22 mouse cellular contexts compared by ENCODE assay signal in genomic region chr10:94827325-94827724, GRCm38 (mm10).
A peak's percentile ranks its signal among the peaks of the same experiment; 100 is the strongest.
DNase-seq lines count a peak whose midpoint lies in the region; ATAC-seq and TF ChIP-seq lines count a peak whose summit lies in the region.
"Had no signal": no experiment of that assay in that cellular context is flagged by ENCODE, and none has a peak within 500 bp of the region (broad histone marks: within the 10 kb centered on the region; RNA-seq: fewer than 3 reads in every experiment).

No protein-coding gene starts in this region.

- H3K36me3 ChIP-seq in lung, postnatal 0 days (ENCODE audit: insufficient read depth, low read length) = no peaks in the 10 kb centered on the region
- H3K36me3 ChIP-seq: intestine, embryonic 15.5 days; limb, embryonic 10.5 days had no signal

- H3K4me3 ChIP-seq in lung, postnatal 0 days (ENCODE audit: low read depth, low read length) = no peak overlapping the region
- H3K4me3 ChIP-seq in lung, adult 2 months (replicated peaks; ENCODE audit: extremely low read depth, low read depth, low read length) = no peak overlapping the region
- H3K4me3 ChIP-seq: erythroblast, embryonic 14.5 days; forebrain, embryonic 13.5 days; heart, embryonic 13.5 days; intestine, embryonic 15.5 days; left cerebral cortex, adult 2 months; limb, embryonic 10.5 days; midbrain, embryonic 12.5 days; neural tube, embryonic 12.5 days had no signal

- TF ChIP-seq EP300 in lung, postnatal 0 days (IDR thresholded peaks at IDR 0.05) = no peak

- ATAC-seq in CD4-positive, CD25-positive, alpha-beta regulatory T cell, adult 4 months = no peak
- ATAC-seq in lung, postnatal 0 days = no peak
- ATAC-seq: forebrain, embryonic 13.5 days; intestine, embryonic 15.5 days had no signal

- H3K9me3 ChIP-seq in lung, postnatal 0 days (ENCODE audit: low read length) = no peaks in the 10 kb centered on the region
- H3K9me3 ChIP-seq: forebrain, embryonic 13.5 days; heart, embryonic 13.5 days; intestine, embryonic 15.5 days; limb, embryonic 10.5 days; midbrain, embryonic 12.5 days; neural tube, embryonic 12.5 days had no signal

- H3K9ac ChIP-seq in lung, postnatal 0 days (replicated peaks; ENCODE audit: low read depth) = no peak overlapping the region
- H3K9ac ChIP-seq: forebrain, embryonic 13.5 days; heart, embryonic 13.5 days; hindbrain, embryonic 14.5 days; intestine, embryonic 15.5 days; midbrain, embryonic 12.5 days; neural tube, embryonic 12.5 days had no signal

- peaks cover 13% of the 10 kb centered on the region; the same call in 1 of the 2 replicates for H3K4me1 ChIP-seq in lung, postnatal 0 days (ENCODE audit: insufficient read depth, low read depth, low read length)
- peaks cover 6% of the 10 kb centered on the region for H3K4me1 ChIP-seq in lung, adult 2 months (ENCODE audit: control insufficient read depth, insufficient read depth, low read length)
- H3K4me1 ChIP-seq: midbrain, embryonic 12.5 days; neural tube, embryonic 12.5 days had no signal

- no peaks in the 10 kb centered on the region for H3K27me3 ChIP-seq in lung, postnatal 0 days (replicated peaks; ENCODE audit: insufficient read depth, low read length)
- H3K27me3 ChIP-seq: forebrain, embryonic 13.5 days; heart, embryonic 13.5 days; midbrain, embryonic 12.5 days; neural tube, embryonic 12.5 days had no signal

- DNase-seq in CD4-positive, CD25-positive, alpha-beta regulatory T cell, adult 2 months (ENCODE audit: low read depth, low spot score) = peak; percentile 44
- DNase-seq in lung, postnatal 0 days (ENCODE audit: low spot score) = peak; percentile 24
- no peak for DNase-seq in lung, adult 2 months
- DNase-seq in induced T-regulatory cell, adult 2 months (ENCODE audit: low read depth) = peak; percentile 53
- DNase-seq in thymus, postnatal 36 days = peak; percentile 12 to 43
- DNase-seq in adrenal gland, adult 8-10 months = no peak
- DNase-seq in T-cell, adult 2 months (ENCODE audit: low spot score) = no peak
- DNase-seq: adrenal gland, adult 2 months; cerebellum, adult 9-10 months; kidney, adult 9 months; kidney, postnatal 25 days had no signal

- no peak overlapping the region for H3K4me2 ChIP-seq in lung, postnatal 0 days (replicated peaks; ENCODE audit: low read depth, low read length)
- H3K4me2 ChIP-seq: forebrain, embryonic 13.5 days; heart, embryonic 13.5 days; hindbrain, embryonic 14.5 days; intestine, embryonic 15.5 days; liver, embryonic 11.5 days; midbrain, embryonic 12.5 days; neural tube, embryonic 12.5 days had no signal

- TF ChIP-seq CTCF in lung, postnatal 0 days (IDR thresholded peaks at IDR 0.05) = no peak
- TF ChIP-seq CTCF in lung, adult 2 months (IDR thresholded peaks at IDR 0.05; ENCODE audit: insufficient read depth, low read length) = no peak

- no peak overlapping the region for H3K27ac ChIP-seq in lung, postnatal 0 days (ENCODE audit: low read length)
- H3K27ac ChIP-seq: forebrain, embryonic 13.5 days; heart, embryonic 13.5 days; hindbrain, embryonic 14.5 days; intestine, embryonic 15.5 days; left cerebral cortex, adult 2 months; limb, embryonic 10.5 days; midbrain, embryonic 12.5 days; neural tube, embryonic 12.5 days had no signal

- 61% methylated on average over 10 of the region's 10 CpGs for WGBS in lung, postnatal 0 days
- 72% methylated on average over 10 of the region's 10 CpGs for whole genome bisulfite sequencing in lung, adult 2 months

- TF ChIP-seq POLR2A in lung, adult 2 months (IDR thresholded peaks at IDR 0.05; ENCODE audit: borderline replicate concordance, extremely low read depth, low read depth, low read length) = no peak

Comparison
In these comparisons a context has a peak if more than half of its experiments do, and no peak if none do; other contexts are left out.
1. DNase-seq: peak in CD4-positive, CD25-positive, alpha-beta regulatory T cell, adult 2 months (single experiment), lung, postnatal 0 days (single experiment), induced T-regulatory cell, adult 2 months (single experiment) and thymus, postnatal 36 days (2 of 2); none in lung, adult 2 months (single experiment), adrenal gland, adult 8-10 months (single experiment) and T-cell, adult 2 months (single experiment).